Mouse (Mus musculus): ENCODE measurements around the gene Emid1. TPM values are rescaled to one million over a fixed set of nuclear protein-coding genes. Genes with fewer than 3 reads are reported as not detected.
"Not testable (repeated sequence)": the region's sequence is repeated elsewhere in the genome, so short reads cannot be mapped to it uniquely, and the experiment has no call there.

The Emid1 gene
- polyA plus RNA-seq, 1 experiment from 2014 or later, result 14.6 TPM

DNA sequence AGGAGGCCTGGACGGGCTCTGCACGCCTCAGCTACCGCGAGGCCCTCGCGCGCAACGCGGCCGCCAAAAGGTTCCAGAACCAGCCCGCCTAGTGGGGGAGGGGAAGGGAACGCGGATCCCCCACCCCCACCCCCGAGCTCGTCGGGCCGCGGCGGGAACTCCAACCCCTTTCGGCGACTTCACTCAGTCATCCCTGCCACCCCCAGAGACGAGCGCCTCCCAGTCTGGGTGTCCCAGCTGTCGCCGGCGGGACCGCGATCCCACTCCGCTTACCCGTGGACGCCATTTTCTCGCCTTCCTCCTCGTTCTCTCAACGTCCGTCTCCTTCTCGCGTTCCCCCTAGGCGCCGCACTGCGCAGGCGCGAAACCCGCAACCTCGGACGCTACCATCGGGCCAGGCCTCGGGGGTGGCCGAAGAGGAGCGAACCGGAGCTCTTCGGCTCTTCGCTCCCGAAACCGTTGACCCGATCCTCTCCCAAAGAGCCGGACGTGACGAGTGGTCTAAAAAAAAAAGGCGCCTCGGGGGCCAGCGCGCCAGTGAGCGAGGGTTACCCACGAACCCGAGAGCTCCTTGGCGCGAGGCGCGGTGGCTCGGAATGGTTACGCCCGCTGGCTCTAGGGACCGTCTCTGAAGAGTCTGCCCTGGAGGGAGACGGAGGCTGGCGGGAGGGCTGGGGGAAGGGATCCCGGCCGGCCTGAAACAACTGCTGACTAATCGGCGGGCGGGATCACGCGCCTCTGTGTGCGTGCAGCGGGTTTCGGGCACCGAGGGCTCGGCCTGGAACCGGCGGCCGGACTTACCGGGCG is 53.1 kb downstream of the Emid1 start, which contains the start of the genes Rhbdd3 and Ewsr1:
Gene Rhbdd3, plus strand, starts transcription at position 191 of the 807 bp plus-strand sequence.
Gene Ewsr1, minus strand, starts transcription at position 531 of the 807 bp plus-strand sequence.
- peaks cover 22% of the 10 kb centered on the region for H3K36me3 ChIP-seq
- H3K4me1 ChIP-seq, result peaks cover 23% of the 10 kb centered on the region
- peak; percentile 98 for DNase-seq (ENCODE audit: low spot score)
- peak within 1 kb of the TSS; percentile 100 for H3K27ac ChIP-seq
- no peaks in the 10 kb centered on the region for H3K9me3 ChIP-seq
- H3K4me3 ChIP-seq, result peak within 1 kb of the TSS; percentile 99
- WGBS, result under 1% methylated on average over 92 of the region's 92 CpGs
- H3K27me3 ChIP-seq (ENCODE audit: insufficient read depth, poor library complexity, severe bottlenecking), result no peaks in the 10 kb centered on the region

DNA sequence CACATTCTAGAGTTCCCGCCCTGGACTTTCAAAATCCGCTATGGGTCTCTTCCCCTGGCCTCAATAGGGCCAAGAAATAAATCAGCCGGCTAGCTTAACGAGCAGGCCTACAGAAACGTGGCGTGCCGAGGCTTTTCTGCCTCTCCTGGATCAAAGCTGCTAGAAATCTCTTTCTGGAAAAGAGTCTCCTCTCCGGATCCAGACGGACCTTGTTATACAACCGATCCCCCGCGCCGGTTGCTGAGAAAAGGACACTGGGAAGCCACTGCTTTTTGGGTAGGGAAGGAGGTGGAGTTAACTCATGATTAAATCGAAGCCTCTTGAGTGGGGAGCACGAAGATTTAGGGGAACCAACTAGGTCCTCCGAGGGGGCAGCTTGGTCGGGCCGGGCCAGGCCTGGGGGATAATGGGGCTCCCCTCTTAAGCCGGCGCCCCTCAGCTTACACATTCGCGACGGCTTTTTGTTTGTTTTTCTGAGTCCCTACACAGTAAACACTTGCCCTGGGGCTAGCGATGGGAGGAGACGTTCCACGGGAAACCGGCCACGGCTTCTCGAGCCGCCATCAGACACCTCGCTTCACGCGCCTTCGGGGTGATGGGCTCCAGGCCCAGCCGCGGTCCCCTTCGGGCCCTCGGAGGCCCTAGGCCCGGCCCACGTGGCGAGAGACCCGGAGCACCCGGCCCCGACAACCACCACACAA is 53.9 kb downstream of the Emid1 start:
- peaks cover 22% of the 10 kb centered on the region for H3K4me1 ChIP-seq
- peaks cover 21% of the 10 kb centered on the region for H3K36me3 ChIP-seq
- H3K9me3 ChIP-seq, result no peaks in the 10 kb centered on the region
- peak overlapping the region; percentile 99 for H3K4me3 ChIP-seq
- no peaks in the 10 kb centered on the region for H3K27me3 ChIP-seq (ENCODE audit: insufficient read depth, poor library complexity, severe bottlenecking)
- WGBS, result under 1% methylated on average over 44 of the region's 44 CpGs
- peak overlapping the region; percentile 100 for H3K27ac ChIP-seq
- DNase-seq (ENCODE audit: low spot score), result no peak

DNA sequence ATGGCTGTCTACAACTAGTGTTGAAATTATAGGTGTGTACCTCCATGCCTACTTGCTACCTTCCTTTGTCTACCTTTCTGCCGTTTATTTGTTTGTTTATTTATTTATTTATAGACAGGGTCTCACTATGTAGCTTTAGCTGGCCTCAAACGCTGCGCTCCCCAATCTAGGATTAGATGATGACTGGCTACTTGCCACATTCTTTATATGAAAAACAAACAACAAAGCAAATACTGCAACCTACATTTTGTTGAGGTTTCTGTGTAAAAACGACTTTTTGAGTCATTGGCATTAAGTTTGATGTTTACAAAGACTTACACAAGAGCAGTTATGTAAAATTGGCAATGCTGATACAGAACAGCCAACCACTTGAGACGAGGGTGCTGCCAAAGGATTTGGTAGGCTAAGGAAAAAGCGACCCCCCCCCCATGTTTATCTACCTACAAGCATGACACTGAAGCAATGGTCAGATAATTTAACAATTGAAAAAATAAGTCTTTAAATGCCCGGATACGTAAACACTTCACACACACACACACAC is 55.5 kb downstream of the Emid1 start:
- Histone ChIP-seq H3K27ac (no peak overlapping the region), H3K4me1 (peaks cover 22% of the 10 kb centered on the region), H3K4me3 (peak overlapping the region; percentile 99), H3K27me3 (ENCODE audit: insufficient read depth, poor library complexity, severe bottlenecking) (no peaks in the 10 kb centered on the region), H3K36me3 (peaks cover 28% of the 10 kb centered on the region), H3K9me3 (no peaks in the 10 kb centered on the region)
- no peak for DNase-seq (ENCODE audit: low spot score)
- WGBS, result 70% methylated on average over 8 of the region's 8 CpGs

DNA sequence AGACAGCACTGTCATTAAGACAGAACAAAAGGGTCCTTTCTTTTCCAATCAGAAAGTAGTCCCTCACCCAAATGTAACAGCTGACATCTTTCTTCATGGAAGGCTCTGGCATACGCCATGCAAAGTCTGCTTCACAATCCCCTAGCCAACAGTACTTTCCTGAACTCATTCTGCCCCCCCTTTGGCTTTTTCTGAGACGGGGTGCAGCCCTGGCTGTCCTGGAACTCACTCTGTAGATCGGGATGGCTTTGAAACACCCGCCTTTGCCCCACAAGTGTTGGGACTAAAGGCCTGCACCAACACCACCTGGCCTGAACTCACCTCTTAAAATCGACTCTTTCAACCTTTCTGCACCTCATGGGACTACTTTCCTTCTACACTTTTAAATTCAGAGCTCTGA is 56.2 kb downstream of the Emid1 start:
- H3K4me3 ChIP-seq, result no peak overlapping the region
- H3K27me3 ChIP-seq (ENCODE audit: insufficient read depth, poor library complexity, severe bottlenecking), result no peaks in the 10 kb centered on the region
- peaks cover 35% of the 10 kb centered on the region for H3K36me3 ChIP-seq
- H3K4me1 ChIP-seq, result peaks cover 20% of the 10 kb centered on the region
- H3K9me3 ChIP-seq, result no peaks in the 10 kb centered on the region
- WGBS, result 77% methylated on average over 5 of the region's 5 CpGs
- H3K27ac ChIP-seq, result no peak overlapping the region
- DNase-seq (ENCODE audit: low spot score), result no peak

DNA sequence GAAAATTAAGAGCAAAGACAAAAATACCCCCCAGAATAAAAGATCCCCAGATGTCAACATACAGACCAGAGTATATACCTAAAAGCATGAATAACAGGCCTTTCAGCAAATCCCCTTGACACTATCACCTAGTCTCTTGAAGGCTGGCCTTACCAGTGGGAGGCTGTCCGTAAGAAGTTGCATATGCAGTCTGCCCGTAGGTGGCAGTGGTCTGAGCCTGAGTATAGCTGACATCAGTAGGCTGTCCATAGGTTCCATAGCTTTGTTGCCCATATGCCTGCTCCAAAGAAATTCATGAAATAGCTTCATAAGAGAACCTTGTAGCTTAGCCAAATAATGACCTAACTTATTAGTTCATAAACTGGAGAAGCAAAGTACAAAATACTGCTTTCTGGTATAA is 60.4 kb downstream of the Emid1 start:
- DNase-seq (ENCODE audit: low spot score), result no peak

DNA sequence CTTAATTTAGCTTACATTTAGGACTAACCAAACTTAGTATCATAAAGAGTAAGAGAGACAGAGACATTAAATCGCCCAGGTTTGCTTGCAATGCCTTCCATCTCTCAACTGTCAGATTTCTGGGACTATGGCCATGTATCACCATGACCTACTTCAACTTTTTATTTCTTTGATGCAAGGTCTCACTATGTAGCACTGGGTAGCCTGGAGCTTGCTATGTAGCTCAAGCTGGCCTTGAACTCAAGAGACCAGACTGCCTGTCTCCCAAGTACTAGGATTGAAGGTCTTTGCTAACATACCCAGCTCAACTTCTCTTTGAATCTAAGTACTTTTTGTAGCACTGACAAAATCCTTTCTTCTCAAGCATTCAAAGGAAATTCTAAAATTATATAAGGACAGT is 62.9 kb downstream of the Emid1 start:
- H3K4me1 ChIP-seq, result no peaks in the 10 kb centered on the region
- H3K4me3 ChIP-seq, result no peak overlapping the region
- H3K36me3 ChIP-seq, result peaks cover 96% of the 10 kb centered on the region
- H3K27ac ChIP-seq, result no peak overlapping the region
- WGBS, result 98% methylated on average over 1 of the region's 1 CpGs
- H3K9me3 ChIP-seq, result no peaks in the 10 kb centered on the region
- H3K27me3 ChIP-seq (ENCODE audit: insufficient read depth, poor library complexity, severe bottlenecking), result no peaks in the 10 kb centered on the region
- no peak for DNase-seq (ENCODE audit: low spot score)

More for the DNA sequence above, 60.4 kb downstream of the Emid1 start:
- Histone ChIP-seq H3K36me3 (peaks cover 75% of the 10 kb centered on the region), H3K27ac (no peak overlapping the region), H3K9me3 (no peaks in the 10 kb centered on the region), H3K4me3 (no peak overlapping the region), H3K27me3 (ENCODE audit: insufficient read depth, poor library complexity, severe bottlenecking) (no peaks in the 10 kb centered on the region), H3K4me1 (peaks cover 4% of the 10 kb centered on the region; the same call in 1 of the 2 replicates)
- WGBS, result 52% methylated on average over 2 of the region's 2 CpGs

DNA sequence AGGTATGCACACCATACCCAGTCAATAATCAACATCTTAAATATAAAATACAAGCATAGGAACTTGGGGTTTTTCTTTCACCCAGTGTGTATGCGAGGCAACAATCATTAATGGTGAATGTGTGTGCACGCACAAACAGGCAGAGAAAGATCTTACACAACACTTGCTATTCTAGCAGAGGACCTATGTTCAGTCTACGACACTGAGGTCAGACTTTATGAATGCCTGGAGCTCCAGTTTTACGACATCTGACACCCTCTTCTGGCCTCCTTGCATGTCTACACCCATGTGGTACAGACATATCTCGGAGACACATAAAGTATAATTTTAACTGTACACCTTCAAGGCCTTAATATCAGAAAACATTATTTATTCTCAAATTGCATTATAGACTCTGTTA is 75.2 kb downstream of the Emid1 start:
- H3K27me3 ChIP-seq (ENCODE audit: insufficient read depth, poor library complexity, severe bottlenecking); H3K4me3 ChIP-seq; DNase-seq (ENCODE audit: low spot score); H3K27ac ChIP-seq; H3K4me1 ChIP-seq; H3K9me3 ChIP-seq: not testable (repeated sequence)
- 92% methylated on average over 4 of the region's 5 CpGs for WGBS
- peaks cover 85% of the 10 kb centered on the region for H3K36me3 ChIP-seq

DNA sequence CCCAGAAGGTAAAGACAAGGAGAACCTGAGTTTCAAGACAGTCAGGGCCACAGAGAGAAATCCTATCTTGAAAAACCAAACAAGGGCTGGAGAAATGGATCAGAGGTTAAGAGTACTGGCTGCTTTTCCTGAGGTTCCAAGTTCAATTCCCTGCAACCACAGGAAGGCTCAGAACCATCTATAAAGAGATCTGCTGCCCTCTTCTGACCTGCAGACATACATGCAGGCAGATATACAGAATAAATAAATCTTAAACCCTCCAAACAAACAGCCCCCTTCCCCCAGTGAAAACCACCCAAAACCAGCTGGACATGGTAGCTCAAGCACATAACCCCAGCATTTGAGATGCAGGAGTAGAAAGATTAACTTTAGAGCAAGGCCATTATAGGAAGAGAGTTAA is 76.3 kb downstream of the Emid1 start:
- H3K36me3 ChIP-seq, result peaks cover 88% of the 10 kb centered on the region
- no peak for DNase-seq (ENCODE audit: low spot score)

DNA sequence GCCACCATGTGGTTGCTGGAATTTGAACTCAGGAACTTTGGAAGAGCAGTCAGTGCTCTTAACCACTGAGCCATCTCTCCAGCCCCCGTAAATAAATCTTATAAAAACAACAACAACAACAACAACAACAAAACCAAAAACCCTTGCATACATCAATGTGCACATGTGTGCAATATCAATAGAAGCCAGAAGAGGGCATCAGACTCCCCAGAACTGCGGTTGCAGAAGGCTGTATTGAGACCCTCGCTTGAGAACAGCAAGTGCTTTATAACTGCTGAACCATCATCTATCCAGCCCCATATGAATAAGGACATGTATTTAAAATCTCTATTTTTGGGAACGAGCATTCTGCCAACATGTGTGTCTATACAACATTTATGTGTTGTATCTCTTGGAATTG is 77.2 kb downstream of the Emid1 start:
- Histone ChIP-seq H3K4me3 (no peak overlapping the region), H3K36me3 (peaks cover 88% of the 10 kb centered on the region), H3K27me3 (ENCODE audit: insufficient read depth, poor library complexity, severe bottlenecking) (no peaks in the 10 kb centered on the region), H3K27ac (no peak overlapping the region), H3K9me3 (no peaks in the 10 kb centered on the region), H3K4me1 (no peaks in the 10 kb centered on the region)
- DNase-seq (ENCODE audit: low spot score), result no peak
- 83% methylated on average over 4 of the region's 4 CpGs for WGBS

More for the DNA sequence above, 76.3 kb downstream of the Emid1 start:
- Histone ChIP-seq H3K4me1 (no peaks in the 10 kb centered on the region), H3K9me3 (no peaks in the 10 kb centered on the region), H3K27me3 (ENCODE audit: insufficient read depth, poor library complexity, severe bottlenecking) (no peaks in the 10 kb centered on the region), H3K4me3 (no peak overlapping the region), H3K27ac (no peak overlapping the region)

DNA sequence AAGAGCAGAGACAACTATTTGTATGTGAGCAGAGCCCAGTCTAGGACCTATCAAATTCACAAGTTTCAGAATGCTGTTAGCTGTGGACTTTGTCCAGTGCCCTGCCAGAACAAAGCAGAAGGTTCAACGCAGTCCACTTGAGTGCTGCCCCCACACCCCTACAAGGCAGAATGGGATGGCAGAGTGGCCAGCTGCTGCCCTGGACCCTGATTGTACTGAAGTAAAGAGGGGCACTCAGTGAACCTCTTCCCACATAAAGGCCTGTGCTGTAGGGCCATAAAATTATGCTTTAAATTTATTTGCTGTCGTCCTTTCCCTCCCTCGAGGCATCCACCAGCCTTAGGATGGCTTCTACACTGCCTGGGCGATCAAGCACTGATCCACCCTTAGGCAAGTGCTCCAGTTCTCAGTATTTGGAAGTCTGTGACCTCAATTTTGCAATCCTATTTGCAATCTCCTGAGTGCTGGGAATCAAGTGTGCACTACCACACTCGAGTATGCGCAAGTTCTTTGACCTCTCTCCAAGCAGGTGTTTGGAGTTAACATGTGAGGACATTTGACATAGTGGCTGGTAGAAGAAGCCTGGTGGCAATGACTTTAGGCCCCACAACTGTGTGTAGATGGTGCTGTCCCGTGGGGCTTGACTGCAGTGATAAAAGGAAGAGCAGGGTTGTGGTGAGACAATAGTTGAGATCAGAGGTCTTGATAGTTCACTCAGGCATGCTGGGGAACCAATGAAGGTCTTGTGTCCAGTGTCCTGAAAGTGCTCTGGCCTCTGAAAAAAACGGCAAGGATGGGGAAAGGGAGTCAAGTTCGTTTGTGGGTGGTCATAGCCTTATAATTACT is 83.7 kb downstream of the Emid1 start:
- H3K36me3 ChIP-seq, result peaks cover 58% of the 10 kb centered on the region
- H3K4me3 ChIP-seq, result no peak overlapping the region
- no peak overlapping the region for H3K27ac ChIP-seq
- H3K4me1 ChIP-seq, result peaks cover 16% of the 10 kb centered on the region
- WGBS, result 85% methylated on average over 9 of the region's 9 CpGs
- no peak for DNase-seq (ENCODE audit: low spot score)
- H3K27me3 ChIP-seq (ENCODE audit: insufficient read depth, poor library complexity, severe bottlenecking), result peaks cover 14% of the 10 kb centered on the region
- H3K9me3 ChIP-seq, result no peaks in the 10 kb centered on the region

DNA sequence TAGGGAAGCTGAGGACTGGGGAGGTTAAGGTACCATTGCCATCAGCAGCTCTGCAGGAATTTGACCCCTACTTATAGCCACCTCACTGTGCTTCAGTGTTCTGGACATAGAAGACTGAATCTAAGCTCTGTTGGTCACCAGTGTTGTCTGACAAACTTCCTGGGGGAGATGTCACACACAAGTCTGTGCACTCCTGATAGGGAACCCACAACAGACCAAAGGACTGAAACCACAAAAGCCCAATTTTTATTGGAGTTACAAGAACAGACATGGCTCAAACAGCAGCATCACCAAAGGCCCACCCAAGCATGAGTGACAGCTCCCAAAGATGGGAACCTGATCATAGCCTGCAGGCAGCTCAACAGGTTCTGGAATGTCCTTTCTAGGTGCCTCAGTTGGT is 85.0 kb downstream of the Emid1 start:
- Histone ChIP-seq H3K27me3 (ENCODE audit: insufficient read depth, poor library complexity, severe bottlenecking) (peaks cover 27% of the 10 kb centered on the region), H3K27ac (no peak overlapping the region), H3K4me1 (peaks cover 29% of the 10 kb centered on the region), H3K4me3 (no peak overlapping the region), H3K9me3 (no peaks in the 10 kb centered on the region), H3K36me3 (peaks cover 48% of the 10 kb centered on the region)
- DNase-seq (ENCODE audit: low spot score), result no peak

DNA sequence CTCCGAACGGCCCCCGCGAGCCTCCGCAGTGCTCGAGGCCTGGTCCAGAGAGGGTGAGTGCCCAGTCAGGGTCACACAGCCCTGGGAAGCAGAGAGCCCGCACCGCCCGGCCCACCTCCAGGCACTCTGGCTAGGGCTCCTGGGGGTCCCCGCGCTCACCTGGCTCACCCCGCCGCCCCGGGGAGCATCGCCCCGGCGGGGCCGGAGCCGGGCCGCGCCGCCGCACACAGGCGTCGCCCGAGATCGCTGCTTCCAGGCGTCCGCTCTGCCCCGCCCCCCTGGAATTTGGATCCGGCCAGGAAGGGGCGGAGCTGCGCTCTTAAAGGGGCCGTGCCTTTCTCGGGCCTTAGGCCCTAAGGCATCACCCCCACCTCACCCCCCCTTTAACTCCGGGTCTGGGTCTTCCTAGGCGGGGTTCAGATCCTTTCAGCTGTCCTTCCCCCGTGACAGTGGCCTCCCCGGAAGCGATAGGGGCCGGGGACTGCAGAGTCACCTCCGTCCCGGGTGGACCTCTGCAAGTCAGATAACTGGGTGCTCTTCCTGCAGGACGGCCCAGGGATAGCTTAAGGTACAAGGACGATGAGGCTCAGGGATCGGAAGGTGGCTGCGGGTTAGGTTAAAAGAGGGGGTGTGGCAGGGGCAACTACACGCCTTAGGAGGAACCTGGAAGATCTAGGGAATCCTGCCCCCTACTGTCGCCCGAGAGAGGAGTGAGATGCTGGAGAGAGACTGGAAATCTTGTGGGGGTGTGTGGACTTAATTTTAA is 86.8 kb downstream of the Emid1 start, which contains the start of gene Gas2l1:
Gene Gas2l1, minus strand, starts transcription at position 272 of the 766 bp plus-strand sequence.
- DNase-seq (ENCODE audit: low spot score), result peak; percentile 93
- H3K27me3 ChIP-seq (ENCODE audit: insufficient read depth, poor library complexity, severe bottlenecking), result peaks cover 45% of the 10 kb centered on the region
- H3K36me3 ChIP-seq, result peaks cover 35% of the 10 kb centered on the region
- peak within 1 kb of the TSS; percentile 77 for H3K4me3 ChIP-seq
- H3K27ac ChIP-seq, result peak within 1 kb of the TSS; percentile 86
- H3K9me3 ChIP-seq, result peaks cover 2% of the 10 kb centered on the region; the same call in 1 of the 2 replicates
- peaks cover 43% of the 10 kb centered on the region for H3K4me1 ChIP-seq
- 1% methylated on average over 50 of the region's 50 CpGs for WGBS
